Mouse (Mus musculus) thymus, postnatal 14 days (tissue): ENCODE data around the gene Rasl12.

Source experiments
- DNase-seq: peaks from one replicate; pipeline ENCODE4 v3.0.0; 2021

Gene Rasl12

DNA sequence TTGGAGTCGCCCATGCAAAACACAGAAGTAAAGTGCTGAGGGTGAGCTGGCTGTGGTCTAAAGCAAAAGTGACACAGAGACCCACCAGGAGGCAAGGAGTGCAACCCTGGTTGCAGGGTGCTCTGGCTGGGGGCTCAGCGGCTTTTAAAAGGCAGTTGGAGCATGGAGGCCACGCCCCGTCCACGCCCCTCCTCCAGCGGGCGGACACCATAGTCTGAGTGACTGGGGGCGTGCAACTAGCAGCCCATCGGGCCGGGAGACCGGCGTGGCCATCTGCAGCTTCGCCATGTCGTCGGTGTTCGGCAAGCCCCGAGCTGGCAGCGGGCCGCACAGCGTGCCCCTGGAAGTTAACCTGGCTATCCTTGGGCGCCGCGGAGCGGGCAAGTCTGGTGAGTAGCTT lies at the start of gene Rasl12:
Gene Rasl12 (plus strand): TSS at position 228 of the 400 bp plus-strand sequence.
- DNase-seq = peak; percentile 65

DNA sequence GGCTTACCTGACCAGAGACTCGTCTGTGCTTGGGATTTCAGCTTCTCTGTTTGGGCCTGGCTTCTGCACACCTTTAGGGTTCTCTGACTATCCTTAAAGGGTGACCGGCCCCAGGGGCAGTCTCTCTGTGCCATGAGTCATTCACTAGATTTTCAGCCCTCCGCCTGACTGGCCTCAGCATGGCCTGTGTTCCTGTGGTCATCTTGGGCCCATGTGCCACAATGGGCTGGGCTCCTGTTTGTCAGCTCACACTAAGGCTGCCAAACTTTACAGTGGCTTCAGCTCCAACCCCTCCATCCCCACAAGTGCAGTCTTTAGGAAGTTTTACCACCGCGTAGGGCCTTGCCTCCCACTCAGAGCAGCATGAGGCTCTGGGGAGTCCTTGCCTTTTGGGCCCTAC lies 45.1 kb upstream of the Rasl12 start:
- DNase-seq = no peak

DNA sequence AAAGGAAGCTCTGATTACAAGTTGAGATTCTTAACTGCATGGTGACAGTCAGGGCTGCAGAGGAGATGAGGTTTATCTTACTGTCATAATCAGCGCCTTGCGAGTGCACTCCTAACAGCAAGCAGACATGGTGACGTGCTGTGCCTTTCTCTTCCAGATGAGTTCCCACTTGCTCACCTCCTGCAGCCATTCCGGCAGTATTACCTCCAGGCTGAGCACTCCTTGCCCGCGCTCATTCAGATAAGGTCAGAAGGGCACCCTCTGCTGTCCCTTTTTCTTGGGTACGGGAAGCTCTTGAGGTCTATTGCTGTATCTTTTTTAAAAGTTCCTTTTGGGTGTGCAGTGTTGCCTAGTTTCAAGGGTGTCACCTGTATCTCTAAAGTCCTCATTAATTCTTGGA lies 41.7 kb upstream of the Rasl12 start:
- DNase-seq = no peak

DNA sequence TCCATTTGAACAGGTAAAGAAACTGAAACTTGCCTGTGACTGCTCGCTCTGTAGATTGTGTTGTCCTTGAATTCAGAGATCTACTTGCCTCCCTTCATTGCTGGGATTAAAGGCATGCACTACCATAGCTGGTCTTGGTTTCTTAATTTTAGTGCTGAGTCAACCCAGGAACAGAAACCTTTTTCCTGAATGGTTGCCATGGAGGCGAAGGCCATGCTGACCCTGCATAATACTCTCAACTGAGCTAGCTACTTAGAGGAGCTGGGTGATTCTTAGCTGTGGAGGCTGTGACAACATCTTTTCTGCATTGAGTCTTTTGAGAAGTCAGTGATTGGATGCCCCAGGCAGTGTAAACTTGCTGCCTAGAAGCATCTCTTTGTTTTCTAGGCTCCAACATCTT lies 41.3 kb upstream of the Rasl12 start:
- DNase-seq = no peak

DNA sequence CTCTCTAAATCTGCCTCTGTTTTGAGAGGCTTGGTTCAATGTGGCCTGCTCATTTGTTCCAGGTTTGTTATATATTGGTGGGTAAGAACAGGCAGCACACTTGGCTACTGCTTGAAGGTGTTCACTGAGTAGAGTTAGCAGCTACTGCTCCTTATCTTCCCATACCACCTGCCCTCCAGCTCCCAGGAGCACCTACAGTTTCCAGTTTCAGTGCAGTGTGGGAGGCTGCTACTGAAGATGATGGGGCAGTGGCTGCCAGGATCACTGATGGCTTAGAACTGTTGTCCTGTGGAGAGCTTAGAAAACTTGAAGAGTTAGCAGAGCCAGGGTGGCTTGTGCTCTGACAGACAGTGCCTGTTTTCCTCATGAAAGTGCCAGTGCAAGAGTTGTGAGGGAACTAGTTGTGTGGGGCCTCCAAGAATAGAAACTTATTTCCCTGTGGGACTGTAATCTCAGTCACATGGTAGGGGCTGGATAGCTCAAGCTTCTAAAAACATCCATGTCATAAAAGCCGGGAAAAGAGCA lies 39.3 kb upstream of the Rasl12 start:
- DNase-seq = no peak

GRCm38 (mm10) chr9:65360641-65361448 lies 37.5 kb upstream of the Rasl12 start, which contains the start of gene Ubap1l:
Gene Ubap1l, plus strand, starts transcription at chr9:65361041.
- no peak for DNase-seq

DNA sequence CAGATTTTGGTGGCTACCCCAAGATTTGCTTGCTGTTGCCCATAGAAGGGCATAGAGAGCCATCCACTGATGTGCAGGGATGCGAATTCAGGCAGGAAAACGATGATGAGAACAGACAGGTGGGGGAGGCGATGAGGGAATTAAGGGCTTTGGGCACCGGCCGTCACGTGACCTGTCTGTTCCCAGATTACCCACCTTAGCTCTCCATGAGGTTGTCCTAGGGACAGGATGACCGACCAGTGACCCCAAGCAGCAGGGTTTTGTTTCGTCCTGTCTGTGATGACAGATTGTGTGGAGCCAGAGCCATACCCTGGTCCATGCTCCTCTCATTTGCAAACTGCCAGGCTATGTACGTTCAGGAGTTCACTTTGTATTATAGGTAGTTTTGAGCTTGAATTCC lies 34.6 kb upstream of the Rasl12 start:
- DNase-seq = no peak

- no peak for DNase-seq
Observed at GRCm38 (mm10) chr9:65365721-65366120, 32.6 kb upstream of the Rasl12 start.

GRCm38 (mm10) chr9:65371756-65372155 lies 26.6 kb upstream of the Rasl12 start:
- no peak for DNase-seq

DNA sequence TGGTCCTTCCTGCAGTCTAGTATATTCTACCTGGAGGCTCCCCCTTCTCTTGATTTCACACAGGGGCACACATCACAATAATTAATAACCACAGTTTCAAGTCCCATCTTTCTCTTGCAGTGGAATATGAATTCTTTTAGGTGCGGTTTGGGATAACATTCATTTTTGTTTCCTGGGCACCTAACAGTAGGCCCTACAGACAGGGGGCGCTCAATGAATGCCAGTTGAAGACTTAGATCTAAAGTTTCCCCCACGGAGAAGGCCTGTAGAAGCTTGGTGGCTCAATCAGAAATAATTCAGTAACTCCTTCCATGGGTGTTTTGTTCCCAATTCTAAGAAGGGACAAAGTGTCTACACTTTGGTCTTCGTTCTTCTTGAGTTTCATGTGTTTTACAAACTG lies 25.9 kb upstream of the Rasl12 start:
- DNase-seq = peak; percentile 71

GRCm38 (mm10) chr9:65374468-65375162 lies 23.7 kb upstream of the Rasl12 start:
- no peak for DNase-seq

GRCm38 (mm10) chr9:65375163-65375934 lies 23.0 kb upstream of the Rasl12 start:
- DNase-seq = no peak

DNA sequence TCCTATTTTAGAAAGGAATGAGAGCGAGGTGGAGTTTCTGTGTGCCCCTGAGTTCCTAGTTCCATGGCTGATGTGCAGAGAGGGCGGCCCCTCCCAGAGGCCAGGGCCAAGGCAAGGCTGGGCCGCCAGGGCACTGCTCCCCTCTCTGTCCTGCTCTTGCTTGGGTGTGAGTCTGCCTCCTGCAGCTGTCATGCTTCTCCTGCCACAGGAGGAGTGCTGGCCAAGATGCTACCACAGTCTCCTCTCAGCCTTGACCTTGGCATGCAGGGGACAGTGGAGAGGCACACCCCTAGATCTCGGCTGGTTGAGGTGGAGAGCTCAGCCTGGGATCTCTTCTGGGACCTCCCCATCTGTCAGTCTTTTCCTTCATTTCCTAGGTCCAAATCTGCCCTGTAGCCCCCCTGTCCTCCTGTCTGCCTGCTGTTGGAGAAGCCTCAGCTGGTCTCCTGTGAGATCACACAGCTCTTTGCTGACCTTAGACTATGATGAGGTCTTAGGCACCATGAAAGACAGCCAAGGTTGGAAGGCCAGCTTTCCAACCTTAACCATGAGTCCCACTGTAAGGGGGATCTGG lies 17.2 kb upstream of the Rasl12 start:
- no peak for DNase-seq

GRCm38 (mm10) chr9:65382031-65382750 lies 16.1 kb upstream of the Rasl12 start:
- DNase-seq = no peak

GRCm38 (mm10) chr9:65382751-65383097 lies 15.6 kb upstream of the Rasl12 start:
- no peak for DNase-seq

DNA sequence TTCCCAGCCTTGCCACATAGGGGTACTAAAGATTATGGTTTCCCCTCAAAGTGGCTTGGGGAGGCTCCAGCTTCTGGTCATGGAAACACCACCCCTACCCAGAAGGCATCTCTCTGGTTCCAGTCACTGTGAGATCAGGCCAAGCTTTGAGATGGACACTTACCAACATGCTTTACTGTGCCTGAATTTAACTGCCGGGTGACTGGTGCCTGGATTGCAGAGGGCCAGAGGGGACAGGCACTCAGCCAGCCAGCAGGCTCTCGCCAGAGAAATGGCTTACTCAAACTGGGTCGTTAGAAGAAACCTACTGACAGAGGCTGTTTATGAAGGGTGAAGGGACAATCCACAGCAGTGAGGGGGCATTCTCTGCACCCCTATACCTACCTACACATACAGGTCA lies 14.0 kb upstream of the Rasl12 start:
- DNase-seq = no peak

GRCm38 (mm10) chr9:65386373-65387140 lies 11.7 kb upstream of the Rasl12 start:
- DNase-seq = no peak

DNA sequence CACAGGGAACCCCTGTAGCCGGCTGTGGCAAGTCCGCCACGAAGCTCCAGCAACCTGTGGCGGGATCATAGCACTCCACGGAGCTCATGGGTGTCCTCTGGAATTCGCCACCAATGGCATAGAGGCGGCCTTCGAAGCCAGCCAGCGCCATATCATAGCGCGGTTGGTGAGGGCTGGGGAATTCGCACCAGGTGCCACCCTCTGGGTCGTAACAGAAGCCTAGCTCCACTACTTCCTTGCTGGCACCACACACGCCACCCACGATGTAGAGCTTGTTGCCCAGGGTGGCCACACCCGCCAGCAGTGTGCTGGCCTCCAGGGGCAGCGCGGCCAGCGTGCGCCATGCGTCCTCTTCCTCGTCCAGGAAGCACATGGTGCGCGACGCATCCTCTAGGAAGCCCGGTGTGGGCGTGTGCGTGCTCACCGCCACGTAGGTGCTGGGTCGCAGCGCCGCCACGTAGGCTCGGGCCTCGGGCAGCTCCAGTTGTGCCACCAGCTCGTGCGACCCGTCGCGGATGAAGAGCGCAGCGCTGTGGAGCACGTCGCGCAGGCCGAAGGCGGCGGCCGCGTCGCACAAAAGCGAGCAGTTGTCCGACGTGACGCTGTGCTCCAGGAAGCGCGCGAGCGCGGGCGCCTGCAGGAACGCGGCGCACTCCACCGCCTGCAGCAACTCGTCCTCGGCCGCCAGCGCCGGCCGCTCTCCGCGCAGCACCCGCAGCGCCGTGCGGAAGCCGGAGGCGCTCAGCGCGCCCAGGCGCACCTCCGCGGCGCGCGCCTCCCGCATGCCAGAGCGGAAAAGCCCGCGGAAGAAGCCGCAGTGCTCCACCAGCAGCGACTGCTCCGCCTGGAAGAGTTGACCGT lies 7.3 kb upstream of the Rasl12 start:
- peak; percentile 27 for DNase-seq

DNA sequence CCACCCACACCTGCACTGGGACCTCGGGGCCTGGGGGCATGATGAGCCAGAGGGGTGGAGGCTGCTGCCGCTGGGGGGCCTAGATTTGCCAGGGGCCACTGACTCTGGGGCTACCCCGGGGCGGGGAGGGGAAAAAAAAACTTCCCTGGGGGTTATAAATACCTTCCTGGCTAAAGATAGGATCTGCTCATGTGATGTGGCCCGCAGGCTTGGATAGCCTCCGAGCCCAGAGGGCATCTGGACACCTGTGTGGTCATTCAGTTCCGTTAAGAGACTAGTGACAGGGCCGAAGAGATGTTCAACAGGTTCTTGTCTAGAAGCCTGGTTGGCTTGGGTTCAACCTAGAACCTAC lies 6.7 kb upstream of the Rasl12 start, which contains the start of gene Kbtbd13:
Gene Kbtbd13 (minus strand): TSS at position 40 of the 352 bp plus-strand sequence.
- DNase-seq = no peak

DNA sequence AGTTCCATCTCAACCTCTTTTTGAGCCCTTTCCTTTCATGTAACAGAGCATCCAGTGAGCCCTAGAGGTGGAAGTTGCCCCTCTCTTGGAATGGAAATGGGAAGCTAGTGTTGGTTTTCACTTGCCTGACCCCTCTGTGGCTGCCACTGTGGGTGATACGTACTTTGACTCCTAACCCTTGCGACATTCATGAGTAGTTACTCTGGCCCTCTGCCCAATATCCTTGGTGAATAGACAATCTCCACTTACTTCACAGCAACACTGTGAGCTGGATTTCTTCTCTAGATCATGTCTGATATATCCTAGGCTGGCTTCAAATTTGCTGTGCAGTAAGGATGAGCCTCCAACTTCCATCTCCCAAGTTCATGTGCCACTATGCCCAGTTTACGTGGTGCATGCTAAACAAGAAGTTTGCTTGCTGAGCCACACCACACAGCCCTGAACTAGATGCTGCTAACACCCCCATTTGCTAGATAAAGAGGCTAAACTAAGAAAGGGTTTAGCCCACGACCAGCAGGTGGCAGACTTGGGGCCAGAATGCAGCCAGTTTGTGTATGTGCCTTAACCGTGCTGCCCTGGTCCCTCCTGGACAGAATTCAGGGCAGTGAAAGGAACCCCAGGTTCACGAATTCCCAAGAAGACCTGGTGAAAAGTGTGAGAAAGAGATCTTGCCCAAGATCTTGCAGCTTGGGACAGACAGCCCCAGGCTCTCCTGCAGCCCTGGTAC lies 5.5 kb upstream of the Rasl12 start:
- peak; percentile 68 for DNase-seq
